Mouse (Mus musculus): ENCODE data around the gene Kcnh1.

Gene Kcnh1

DNA sequence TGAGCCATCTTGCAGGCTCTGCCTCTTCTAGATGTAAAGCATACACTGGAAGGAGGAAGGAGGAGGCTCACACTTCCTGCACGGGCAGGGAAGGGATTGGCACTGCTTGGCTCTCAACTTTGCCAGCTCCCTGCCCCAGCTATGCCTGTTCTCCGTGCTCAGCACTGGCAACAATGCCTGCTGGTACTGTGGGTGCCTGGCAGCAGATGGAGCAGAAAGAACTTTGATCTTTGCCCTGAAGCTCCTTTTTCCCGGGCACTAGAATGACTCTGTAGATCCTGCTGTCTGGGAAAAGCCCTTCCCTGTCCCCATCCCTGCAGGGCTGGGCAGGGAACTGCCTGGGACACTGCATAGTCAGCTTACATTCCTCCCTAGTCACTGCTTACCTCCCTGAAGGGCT, 225.2 kb downstream of the Kcnh1 start:
- DNase-seq (ENCODE audit: low spot score): no peak

DNA sequence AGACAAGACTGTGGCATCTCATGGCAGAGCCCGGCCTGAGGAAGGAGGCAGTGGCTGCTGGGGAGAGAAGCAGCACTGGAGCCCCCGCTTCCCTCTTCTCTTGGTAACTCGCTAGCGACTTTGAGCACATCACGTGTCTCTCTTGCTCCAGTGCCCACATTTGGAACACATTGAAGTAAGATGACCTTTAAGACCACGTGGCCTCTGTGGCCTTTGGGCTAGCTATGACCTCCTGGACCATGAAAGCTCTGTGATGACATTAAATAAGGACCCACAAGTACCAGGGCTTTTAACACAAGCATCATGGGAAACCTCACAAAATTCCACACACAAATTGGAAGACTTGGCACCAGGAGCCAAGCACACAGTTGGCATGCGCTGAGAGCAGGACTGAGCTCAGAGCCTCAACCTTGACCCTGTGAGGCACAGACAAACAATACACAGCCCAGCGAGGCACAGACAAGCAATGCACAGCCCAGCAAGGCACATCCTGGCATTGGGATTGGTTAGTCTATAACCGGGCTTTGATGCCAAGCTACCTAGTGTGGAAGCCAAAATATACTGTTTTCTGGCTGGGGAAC, 225.8 kb downstream of the Kcnh1 start:
- DNase-seq (ENCODE audit: low spot score): peak; percentile 7

DNA sequence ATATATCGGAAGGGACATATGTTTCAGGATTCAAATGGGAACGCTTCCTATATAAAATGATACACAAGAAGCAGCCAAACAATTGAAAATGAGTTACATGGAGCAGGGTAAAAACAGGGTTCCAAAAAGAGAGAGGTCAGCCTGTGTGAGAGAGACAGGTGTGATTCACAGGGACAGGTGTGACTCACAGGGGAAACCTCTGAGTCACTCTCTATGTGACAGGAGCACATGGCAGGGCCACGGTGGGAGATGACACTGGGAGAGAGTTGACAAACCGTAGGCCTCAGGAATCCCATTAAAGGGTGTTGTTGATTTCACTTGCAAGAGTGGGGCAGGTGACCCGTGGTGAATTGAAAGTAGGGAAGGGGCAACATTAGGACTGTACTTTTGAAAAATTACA, 228.6 kb downstream of the Kcnh1 start:
- no peak for DNase-seq (ENCODE audit: low spot score)

DNA sequence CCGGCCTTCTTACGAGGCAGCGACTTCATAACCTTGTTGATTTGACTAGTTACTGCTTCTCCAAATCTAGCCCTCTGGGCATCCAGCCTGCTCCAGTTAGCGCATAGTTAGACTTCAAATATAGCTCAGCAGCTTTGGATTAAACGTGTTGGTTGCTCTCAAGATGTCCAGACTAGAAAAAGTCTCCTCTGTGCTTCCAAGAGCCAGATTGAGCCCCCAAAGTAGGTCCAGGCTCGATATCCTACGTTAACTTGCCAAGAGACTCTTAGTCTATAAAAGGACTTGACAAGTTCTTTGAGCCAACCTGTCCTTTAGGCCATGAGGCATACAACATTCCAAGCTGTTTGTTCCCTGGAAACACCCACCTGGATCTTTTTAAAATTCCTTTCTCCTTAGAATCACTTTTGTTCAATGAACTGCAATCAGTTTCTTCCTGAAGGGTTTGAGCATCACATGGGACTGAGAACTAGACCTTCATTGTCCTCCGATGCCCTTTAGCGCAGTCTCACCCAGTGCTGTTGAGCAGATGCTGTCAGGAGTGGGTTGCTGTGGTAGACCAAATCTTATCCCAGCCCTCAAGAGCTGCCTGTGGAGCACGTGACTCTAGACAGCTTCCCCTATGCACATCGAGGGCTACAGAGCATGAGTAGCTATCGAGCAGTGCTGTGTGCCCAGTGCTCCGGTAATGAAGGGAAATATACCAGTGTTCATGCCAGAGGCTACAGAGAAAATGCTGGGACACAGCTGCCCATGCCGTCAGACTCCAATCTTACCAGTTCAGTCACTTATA, 231.0 kb downstream of the Kcnh1 start:
- DNase-seq (ENCODE audit: low spot score): no peak

DNA sequence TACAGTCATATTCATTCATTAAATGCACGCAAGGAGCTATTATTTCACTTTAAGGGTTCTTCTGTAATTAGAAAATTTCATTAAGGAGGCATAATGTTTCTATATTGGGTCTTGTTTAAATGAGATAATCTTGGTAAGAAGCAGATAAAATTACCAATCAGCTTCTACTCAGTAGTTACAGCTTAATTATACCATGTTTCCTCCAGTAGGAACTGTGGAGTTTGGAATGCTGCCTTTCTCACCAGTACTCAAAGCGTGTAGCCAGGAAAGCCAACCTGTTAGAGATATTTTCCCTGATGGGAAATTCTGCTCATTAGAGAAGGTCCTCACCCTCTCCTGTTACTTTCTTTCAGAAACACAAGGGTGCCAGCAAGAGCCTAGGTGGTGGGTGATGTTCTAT, 240.8 kb downstream of the Kcnh1 start:
- no peak for DNase-seq (ENCODE audit: low spot score)

DNA sequence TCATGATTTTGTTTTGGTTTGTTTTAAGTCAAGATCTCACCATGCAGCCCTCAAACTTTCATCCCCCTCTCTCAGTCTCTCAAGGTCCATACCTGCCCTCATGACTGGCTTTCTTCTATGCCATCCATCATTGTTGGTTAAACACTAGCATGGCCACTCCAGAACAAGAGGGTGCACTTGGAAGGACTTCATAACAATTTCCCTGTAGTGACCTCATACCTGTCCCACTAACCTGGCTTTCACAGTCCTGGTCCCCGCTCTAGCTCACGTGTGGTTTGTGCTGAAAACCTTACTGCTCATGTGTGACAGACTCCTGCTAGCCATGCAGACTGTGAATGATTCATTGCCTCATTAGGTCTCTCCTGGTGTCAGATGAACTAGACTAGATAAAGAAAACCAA, 244.9 kb downstream of the Kcnh1 start:
- no peak for DNase-seq (ENCODE audit: low spot score)

DNA sequence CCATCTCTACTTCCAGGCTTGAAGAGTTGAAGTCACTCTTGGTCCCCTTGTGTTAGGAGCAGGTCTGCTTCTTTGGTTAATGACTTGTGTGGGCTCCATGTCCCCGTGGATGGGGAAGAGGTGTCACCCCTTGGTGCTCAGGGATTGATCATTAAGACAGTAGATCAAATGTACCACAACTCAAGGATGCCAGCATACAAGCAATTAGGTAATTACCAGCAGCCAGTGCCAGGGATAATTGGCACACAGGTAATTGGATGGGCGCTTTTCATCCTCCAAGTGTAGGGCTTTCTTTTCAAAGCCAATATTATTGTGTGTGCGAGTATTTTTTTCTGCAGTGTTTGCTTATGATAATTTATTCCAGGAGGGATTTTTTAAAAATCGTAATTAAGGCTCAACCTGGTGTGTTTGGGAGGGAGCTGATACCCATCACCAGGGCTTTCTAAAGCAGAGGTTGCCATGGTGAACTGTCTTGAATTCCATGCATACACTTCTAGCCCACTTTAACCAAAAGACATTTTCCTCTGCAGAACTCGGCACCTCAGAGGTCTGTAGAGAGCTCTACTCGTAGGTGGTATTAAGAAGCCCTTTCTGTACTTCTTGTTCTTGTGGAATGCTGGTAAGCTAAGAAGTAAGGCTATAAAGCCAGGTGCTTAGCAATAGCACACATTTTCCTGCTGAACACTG, 248.7 kb downstream of the Kcnh1 start:
- DNase-seq (ENCODE audit: low spot score): no peak

DNA sequence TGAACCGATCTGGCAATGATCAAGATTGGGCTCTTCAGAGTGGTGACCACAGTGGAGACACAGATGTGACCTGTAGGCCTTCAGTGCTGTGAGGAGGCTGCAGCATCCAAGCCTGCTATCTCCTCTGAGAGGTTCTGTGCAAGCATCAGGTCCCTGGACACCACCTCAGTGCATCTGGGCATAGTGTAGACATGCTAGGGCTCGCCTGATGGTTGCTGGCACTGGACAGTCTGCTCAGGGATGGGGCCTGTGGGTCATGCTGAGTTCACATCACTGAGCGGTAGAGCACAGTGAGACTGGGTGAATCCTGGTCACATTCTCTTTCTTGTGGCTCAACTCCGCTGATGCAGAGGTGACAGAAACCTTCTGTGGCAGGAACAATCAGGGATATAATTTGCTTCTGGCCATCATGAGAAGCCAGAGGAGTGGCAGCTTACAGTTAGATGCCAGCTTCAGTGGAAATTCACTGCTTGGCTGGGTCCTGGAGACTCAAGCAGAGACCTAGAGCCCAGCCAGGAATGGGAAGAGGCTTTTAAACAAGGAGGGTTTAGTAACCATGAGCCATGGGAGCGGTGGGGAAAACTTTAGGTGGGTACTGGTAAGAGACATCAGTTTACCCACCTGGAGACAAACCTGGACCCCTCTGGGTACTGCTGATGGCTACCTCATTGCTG, 252.3 kb downstream of the Kcnh1 start:
- no peak for DNase-seq (ENCODE audit: low spot score)

DNA sequence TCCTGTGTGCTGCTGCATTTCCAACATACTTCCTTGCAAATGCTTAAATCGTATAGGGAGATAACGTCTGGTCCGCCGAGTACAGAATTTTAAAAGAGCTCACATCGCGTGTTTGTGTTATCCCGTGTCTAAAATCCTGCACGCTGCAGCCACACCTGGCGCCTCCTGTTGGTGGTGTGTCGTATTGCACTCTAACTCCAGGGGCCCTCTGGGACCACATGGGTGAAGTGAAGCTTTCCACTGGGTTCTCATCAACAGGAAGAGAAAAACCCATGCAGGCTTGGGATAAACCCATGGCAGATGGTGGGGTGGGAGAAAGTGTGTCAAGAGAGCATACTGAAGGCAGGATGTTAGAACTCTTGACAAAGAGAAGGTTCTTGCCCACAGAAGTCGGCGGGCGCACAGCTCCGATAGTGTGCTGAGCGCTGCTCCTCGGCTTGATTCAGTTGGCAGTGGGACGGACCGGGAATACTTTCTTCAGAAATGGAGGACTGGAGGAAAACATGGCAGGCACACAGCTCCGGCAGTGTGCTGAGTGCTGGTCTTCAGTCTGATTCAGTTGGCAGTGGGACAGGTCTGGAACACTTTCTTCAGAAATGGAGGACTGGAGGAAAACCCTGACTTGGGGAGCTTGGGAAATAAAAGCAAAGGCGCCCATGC, 253.6 kb downstream of the Kcnh1 start:
- DNase-seq (ENCODE audit: low spot score): peak; percentile 9

DNA sequence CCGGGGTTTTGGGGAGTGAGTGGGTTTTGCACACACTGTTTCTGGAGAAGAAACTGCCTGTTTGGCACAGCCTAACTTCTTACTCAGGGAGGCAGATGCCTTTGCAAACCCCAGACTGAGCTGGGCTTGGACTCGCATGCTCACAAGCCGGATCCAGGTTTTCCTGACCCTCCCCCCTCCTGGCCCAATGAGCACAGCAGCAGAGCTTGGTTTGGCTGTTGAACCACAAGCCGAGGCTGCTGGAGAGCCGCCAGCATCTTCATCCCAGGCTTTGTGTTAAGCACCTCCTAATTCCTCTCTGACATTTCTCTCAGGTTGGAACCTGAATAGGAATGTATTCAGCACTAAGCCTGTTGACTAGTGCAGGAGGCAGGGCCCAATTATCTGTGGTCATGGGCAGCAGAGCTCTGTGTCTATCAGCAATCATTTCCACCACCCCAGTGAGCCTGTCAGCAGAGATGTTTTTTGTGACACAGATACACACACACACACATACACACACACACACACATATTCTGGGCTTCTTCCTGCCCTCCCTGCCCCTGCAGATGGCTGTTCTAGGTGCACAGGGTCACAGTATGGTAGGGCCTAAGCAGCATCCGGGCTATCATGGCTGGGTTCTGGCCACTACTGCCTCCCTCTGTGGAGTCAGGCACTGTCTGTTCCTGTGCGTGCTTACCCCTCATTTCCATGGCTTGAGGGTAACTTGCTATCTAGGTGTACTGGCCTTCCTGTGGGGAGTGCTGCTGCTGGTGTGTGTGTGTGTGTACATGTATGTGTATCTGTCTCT, 254.3 kb downstream of the Kcnh1 start:
- no peak for DNase-seq (ENCODE audit: low spot score)

DNA sequence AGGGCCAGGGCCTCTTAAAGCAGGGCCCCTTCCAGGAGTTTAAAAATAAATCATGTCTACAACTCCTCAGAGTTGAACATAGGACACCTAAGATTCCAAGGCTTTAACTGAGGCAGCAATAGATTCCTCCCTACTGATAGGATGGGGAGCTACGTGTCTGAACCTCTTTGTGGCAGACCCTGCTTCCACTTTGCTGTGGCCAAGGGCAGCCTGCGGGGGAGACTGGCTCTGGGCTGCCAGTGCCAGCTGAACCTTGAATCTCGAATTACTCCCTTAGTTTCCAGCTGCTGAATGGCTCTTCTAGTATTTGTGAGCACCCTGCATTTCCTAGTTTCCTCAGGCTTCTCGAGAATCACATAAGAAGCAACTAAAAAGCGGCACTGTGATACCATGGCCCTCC, 255.6 kb downstream of the Kcnh1 start:
- DNase-seq (ENCODE audit: low spot score): no peak

DNA sequence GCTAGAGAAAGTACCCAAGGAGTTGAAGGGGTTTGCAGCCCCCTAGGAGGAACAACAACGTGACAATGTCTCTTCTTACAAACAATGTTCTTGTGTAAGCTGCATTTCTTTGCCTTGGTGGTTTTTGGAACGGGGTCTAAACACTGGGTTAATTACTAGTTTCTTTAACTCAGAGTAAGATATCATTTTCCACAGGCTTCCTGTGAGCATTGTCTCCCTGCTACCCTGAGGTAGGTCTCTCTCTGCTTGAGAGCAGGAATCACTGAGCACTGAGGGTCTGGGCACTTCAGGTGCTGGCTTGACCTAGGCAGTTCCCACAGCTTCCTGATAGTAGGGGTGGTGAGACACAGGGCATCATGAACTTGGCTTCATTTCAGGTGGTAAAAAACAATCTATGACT, 257.1 kb downstream of the Kcnh1 start:
- no peak for DNase-seq (ENCODE audit: low spot score)

DNA sequence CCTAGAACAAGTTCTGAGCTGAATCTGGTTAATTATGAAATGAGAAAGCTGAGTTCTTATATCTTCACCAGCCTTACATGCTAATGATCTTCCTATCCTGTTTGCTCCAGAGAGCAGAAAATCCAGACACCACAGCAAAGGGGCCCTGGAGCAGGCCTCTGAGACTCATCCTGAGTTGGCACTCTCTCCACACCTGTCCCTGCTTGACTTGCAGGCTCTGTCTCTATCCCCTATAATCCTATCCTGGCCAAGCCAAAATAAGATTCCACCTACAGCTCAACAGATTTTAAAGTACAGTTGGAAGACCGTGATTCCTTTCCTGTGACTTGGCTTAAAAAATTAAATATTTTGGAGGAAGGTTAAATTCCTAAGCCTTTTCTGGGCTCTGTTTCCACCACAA, 257.9 kb downstream of the Kcnh1 start:
- no peak for DNase-seq (ENCODE audit: low spot score)

DNA sequence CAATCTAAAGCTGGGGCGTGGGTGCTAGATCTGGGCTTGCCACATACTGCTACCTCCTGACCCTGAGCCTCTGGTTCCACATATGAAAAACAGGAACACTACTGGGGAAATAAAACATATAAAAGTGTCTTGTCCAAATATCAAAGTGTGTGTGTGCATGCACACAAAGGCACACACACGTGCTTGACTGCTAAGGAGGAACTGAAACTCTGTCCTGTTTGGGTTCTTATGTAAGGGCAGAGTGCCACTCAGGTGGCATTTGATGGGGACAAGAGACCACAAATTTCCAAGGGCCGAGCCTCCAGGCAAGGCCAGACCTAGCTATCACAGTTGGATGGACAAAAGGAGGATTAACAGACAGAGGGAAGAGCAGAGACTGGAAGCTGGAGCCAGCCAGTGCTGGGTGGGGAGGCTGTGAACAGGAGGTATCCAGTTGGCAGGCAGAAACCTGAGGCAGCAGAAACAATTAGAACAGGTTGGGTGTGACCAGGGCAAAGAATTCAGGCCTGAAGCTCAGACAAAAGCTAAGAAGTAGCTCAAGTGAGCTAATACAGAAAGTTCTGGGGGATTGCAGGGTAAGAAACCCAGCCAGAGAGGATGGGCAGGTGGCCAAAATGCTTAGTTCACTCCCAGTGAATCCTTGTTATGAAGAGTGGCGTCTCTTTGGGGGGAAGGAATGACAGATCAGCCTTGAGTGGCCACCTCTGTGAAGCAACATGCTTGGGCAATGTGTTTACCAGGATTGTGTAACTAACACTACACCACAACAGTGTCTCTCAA, 259.2 kb downstream of the Kcnh1 start:
- DNase-seq (ENCODE audit: low spot score): no peak

DNA sequence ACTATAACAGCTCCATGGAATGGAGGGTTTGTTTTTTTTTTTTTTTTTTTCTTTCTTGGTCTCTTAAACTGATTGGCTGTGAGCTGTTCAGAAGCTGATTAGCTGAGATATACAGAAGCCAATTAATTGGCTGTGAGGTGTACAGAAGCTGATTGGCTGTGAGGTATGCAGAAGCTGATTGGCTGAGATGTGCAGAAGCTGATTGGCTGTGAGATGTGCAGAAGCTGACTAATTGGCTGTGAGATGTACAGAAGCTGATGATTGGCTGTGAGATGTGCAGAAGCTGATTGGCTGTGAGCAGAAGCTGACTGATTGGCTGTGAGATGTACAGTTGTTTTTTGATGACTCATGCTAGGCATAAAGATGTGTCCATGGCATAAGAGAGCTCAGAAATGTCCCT, 259.9 kb downstream of the Kcnh1 start:
- no peak for DNase-seq (ENCODE audit: low spot score)

DNA sequence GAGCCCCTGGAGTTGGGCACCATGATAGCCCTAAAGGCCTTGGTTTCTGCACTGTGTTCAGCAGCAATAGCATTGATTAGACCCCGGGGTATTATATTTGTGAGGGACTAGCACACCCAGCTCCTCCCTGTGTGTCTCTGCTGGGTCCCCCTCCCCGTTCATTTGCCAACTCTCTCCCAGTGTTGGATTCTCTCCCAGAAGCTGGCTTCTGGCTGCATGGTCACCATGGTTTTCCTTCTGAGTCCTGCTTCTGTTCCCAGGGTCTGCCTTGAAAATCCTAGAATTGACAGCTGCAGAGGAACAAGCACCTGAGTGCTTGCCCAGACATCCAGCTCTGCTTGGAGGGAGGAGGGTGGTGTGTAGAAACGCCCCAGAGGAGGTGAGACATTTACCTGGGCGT, 261.1 kb downstream of the Kcnh1 start:
- DNase-seq (ENCODE audit: low spot score): no peak

DNA sequence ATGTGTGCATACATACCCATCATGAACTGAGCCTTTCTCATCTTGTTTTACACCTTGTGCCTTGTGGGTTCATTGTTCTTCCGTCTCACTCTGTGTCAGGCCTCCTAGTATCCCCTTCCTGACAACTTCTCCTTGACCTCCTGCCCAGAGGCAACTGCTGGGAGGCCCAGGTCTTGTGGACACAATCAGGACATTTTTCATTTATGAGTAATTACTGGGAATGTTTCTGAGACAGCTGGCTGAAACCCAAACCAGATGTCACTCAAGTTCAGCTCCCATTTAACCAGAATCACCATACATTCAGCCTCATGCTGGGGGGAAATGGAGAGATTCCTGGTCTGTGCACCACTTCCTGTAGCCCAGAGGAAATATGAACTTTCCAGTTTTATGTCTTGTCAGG, 263.9 kb downstream of the Kcnh1 start:
- no peak for DNase-seq (ENCODE audit: low spot score)

DNA sequence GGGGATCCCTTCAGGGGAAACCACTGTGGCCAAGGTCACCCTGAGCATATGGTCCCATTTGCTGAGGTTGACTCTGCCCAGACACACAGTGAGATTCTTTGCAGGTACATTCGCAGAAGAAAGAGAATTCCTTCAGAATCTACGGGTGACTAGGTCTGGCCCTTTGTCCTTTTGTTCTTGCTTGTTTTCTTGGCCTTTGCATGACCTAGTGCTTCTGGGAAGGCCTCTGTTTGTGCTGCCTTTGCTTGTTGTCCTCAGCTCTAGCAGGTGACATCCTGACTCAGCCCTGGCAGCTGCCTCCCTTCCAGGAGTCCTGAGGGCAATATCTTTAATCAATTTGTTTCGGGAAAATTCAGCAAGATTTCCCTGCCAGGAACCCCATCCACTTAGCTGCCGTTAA, 264.4 kb downstream of the Kcnh1 start:
- DNase-seq (ENCODE audit: low spot score): no peak

DNA sequence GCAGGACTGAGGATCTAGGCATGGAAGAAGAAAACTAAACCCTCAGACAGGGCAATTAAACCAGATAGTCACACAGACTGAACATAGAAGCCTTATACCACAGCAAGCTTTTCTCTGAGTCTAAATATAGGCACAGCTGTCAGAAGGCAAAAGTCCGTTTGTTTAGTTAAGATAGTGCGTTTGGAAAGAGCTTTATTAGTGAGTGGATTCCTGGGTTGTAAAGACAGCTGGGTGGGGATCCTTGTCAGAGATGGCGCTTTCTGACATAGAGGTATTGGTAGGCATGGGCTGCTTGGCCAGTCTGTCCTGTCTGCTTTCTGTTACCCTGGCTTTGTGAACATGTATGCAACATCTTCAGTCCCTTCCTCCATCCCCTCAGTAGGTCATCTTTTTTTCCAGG, 266.5 kb downstream of the Kcnh1 start:
- DNase-seq (ENCODE audit: low spot score): no peak

DNA sequence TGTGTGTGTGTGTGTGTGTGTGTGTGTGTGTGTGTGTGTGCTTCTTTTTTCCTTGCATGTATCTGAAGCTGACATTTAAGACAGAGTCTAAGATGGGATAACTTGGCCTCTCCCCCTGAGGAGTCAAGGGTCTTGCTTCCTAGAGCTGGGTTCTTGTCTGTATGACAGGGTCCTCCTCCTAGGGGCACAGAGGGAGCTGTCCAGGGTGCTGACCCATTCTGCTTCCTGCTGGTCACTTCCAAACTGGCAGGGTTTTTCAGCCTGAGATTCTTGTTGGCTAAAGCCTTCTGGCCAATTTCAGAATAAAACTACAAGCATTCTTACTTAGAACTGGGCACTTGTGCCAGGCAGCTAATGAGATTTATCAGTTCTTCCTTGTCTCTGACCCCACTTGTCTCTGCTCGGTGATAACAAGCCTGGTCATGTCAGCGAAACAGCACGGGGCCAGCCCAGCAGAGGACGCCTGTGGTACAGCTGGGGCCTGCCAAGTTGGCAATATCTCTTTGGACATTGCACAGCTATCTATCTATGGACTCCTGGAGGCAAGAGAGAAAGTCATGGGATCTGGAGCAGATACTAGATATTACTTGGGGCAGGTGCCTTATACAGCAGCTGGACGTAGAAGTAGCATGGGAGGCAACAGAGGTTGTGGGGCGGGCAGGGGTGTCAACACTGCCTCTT, 267.1 kb downstream of the Kcnh1 start:
- DNase-seq (ENCODE audit: low spot score): peak; percentile 83
